Mouse (Mus musculus): ENCODE measurements around the gene Mfge8. TPM values are rescaled to one million over a fixed set of nuclear protein-coding genes. Genes with fewer than 3 reads are reported as not detected.

The Mfge8 gene
- total RNA-seq, 1 experiment from 2014 or later = 7.0 TPM

DNA sequence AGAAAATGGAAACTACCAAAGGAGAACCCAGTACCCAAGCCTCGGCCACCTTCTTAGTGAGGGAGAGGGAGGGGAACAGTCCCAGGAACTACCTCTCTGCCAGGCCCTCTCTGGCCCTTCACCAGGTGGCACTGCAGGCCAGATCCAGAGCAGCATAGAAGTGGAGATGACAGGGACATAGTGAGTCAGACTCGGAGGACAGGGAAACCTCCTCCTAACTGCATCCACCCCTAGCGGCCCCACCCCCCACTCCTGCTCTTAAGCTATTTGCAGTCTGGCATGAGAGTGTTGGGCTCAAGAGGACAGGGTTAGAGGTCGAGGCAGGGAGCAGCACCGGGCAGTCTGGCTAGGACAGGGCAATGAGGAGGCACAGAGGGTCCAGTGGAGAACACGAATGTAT is 15.5 kb downstream of the Mfge8 start:
- ATAC-seq (ENCODE audit: extremely low read depth, insufficient number of reproducible peaks, low FRiP score, poor library complexity, severe bottlenecking) = no peak

DNA sequence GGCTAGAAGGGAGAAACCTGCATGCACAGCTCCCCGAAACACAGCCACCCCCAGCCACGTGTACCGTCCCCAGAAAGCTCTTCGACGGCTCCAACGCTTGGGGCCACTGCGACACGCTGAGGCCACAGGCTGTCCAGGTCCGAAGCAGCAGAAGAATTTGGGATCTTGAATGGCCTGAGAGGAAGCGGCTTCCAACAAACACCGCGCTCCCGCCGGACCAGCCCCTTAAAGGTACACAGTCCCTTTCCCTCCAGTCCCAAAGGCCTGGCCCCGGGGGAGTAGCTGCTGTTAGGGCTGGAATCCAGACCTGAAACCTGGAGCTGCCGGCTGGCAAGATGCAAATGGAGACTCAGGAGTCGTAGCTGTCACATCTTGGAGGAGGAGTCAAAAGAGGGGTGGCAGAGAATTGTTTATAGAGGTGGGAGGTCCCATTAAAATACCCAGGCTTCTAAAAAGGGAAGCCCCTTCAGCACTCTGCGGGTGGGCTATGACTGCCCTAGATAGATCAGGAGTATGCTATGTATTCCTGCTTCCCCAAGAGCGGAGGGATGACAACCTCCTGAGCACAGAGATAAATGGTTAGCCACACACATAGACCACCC is 17.9 kb downstream of the Mfge8 start, which contains the start of gene Hapln3:
Gene Hapln3, minus strand, starts transcription at position 176 of the 602 bp plus-strand sequence.
- ATAC-seq (ENCODE audit: extremely low read depth, insufficient number of reproducible peaks, low FRiP score, poor library complexity, severe bottlenecking) = no peak

DNA sequence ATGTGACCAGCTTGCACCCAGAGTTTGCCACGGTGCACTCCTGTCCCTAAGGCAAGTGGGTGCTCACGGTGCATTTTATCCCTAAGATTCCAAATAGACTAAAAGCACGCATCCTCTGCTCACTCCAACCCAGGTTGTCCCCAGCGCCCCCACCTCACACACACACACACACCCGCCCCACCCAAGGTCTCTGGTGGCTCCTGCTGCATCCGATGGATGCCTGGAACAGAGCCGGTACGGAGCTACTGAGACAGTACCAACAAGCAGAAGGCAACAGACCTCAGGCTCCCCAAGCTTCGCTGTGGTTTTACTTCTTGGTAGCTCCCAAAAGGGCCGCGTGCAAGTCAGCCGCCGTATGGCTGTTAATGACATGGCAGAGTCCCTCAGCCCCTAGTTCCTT is 18.5 kb downstream of the Mfge8 start:
- ATAC-seq (ENCODE audit: extremely low read depth, insufficient number of reproducible peaks, low FRiP score, poor library complexity, severe bottlenecking) = no peak

DNA sequence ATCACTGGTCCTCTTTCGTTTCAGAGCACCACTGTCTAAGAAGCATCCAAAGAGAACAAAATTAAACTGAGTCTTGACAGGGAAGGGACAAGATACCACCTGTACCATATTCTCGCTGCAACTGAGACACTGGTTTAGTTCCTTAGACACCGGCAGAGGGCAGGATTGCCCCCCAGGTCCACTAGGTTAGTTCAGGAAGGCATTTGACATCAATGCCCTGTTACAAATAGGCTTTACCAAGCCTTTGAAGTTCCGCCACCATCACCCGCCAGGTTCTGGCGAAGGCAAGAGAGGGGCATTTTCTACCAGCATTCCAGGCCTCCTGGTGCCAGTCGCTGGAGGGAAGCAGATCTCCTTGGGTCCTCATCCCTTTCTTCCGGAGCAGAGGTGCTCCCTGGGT is 19.0 kb downstream of the Mfge8 start:
- no peak for ATAC-seq (ENCODE audit: extremely low read depth, insufficient number of reproducible peaks, low FRiP score, poor library complexity, severe bottlenecking)

DNA sequence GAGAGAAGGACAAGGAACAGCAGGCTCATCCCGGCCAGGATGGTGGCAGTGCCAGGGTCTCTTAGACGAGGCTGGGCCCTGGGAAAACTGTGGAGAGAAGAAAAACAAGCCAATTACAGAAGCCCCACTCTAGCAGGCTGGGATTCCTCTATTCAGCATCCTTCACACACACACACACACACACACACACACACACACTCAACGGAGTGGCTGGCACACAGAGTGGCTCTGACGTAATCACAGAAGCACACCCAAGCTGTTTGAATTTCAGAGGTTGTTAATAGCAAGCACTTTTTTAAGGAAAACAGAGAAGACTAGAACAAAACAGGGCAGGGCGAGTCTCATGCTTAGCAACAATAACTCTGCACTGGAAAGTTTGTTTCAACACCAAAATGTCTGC is 25.4 kb downstream of the Mfge8 start:
- no peak for ATAC-seq (ENCODE audit: extremely low read depth, insufficient number of reproducible peaks, low FRiP score, poor library complexity, severe bottlenecking)

DNA sequence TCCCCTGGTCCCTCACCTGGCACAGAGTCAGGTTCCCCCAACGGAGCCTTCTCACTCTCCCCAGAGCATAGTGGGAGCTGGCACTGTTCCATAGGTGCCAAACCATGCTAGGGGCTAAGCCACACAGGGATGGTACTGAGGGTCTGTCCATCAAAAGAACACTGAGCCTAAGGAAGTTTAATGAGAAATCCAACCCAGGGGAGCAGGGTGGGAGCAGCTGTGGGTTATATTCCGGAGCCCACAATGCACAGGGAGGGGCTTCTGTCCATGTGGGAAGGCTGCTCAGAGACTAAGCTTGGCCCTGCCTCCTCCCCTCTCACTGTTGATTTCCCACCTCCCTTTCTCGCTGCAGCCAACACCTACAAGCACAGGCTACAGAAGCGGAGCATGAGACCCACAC is 35.0 kb downstream of the Mfge8 start:
- ATAC-seq (ENCODE audit: extremely low read depth, insufficient number of reproducible peaks, low FRiP score, poor library complexity, severe bottlenecking) = no peak

DNA sequence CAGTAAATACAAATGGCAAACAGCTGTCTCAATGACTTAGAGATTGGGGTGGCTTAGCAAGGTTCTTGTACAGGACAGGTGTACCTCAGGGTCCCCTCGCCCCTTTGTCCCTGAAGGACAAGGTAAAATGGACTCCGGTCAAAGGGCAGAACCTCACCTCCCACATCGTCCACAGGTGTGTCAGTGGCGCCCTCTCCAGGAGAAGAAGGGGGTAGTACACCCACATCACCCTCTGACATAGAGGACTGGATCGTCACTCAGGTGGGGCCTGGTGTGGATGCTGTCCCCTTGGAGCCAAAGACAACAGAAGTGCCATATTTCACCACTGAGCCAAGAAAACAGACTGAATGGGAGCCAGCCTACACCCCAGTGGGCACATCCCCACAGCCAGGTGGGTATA is 52.4 kb downstream of the Mfge8 start:
- ATAC-seq (ENCODE audit: extremely low read depth, insufficient number of reproducible peaks, low FRiP score, poor library complexity, severe bottlenecking) = no peak

DNA sequence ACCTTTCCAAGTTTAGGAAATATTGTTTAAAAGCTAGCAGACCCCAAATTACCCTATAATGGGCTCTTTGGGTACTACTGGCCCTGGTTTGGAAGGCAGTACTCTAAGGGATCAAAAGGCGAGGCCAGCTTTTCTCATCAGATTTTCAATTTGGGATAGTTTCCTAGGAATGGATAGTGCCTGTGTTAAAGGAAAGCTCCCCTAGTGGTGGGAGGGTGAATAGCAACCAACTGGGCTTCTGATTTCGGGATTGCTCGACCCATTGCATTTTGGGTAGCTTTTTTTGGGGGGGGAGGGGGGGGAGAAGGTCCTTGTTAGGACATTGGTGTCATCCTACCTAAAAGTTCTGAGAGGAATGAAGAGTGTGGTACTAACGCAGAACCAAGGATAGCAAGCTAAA is 59.7 kb downstream of the Mfge8 start:
- no peak for ATAC-seq (ENCODE audit: extremely low read depth, insufficient number of reproducible peaks, low FRiP score, poor library complexity, severe bottlenecking)

Other genes starting within 250 kb of the Mfge8 start
- 79.6 and 101 TPM in 2 replicates for gene Isg20, start 235.6 kb downstream of the Mfge8 start, total RNA-seq (2017)
- not detected in 2 replicates for gene Acan, start 95.6 kb downstream of the Mfge8 start, total RNA-seq (2017)
- not detected in 2 replicates for gene Hapln3, start 18.0 kb downstream of the Mfge8 start, total RNA-seq (2017)
- 52.1 and 55.7 TPM in 2 replicates for gene Abhd2, start 124.1 kb upstream of the Mfge8 start, total RNA-seq (2017)
- gene Rlbp1, start 238.0 kb upstream of the Mfge8 start, total RNA-seq (2017) = not detected in 2 replicates
- 3.4 and 3.9 TPM in 2 replicates for gene Fanci, start 242.9 kb upstream of the Mfge8 start, total RNA-seq (2017)

Data from neutrophil, adult 5-6 weeks (primary cell).